Mouse (Mus musculus): ENCODE measurements around the gene F7.
"Not testable (repeated sequence)": the region's sequence is repeated elsewhere in the genome, so short reads cannot be mapped to it uniquely, and the experiment has no call there.

Gene F7

DNA sequence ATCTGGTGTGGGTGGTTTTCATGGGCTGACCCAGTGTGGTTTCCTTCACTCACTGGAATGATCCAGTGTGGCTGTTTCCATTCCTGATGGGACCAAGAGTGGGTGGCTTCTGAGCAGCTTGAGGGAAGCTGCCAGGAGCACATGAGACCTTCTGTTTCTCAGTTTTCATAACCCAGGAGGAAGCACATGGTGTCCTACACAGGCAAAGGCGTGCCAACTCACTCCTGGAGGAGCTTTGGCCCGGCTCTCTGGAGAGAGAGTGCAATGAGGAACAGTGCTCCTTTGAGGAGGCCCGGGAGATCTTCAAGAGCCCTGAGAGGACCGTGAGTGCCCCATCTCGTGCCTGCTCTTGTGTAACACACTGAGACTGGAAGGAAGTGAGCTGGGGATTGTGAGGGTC lies 2.6 kb downstream of the F7 start:
- DNase-seq (ENCODE audit: low read depth, low spot score), result no peak

DNA sequence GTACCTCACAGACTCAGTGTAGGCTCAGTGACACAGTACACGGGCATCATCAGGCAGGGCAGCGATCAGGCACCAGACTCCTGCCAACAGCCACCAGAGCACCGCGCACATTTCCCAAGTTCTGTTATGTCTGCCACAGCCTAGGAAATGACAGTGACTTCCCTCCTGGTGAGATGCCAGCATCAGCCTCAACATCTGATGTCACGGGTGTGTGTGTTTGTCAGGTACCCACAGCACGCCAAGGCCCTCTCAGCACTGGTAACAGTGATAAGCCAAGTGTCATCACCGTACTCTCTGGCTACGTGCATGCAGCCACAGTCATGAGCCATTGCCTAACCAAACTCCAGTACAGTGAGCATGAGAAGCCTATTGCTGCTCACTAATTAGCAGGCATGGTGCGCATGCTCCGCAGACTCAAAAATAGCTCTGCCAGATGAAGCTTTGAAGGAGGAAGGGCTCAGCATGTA lies 10.5 kb downstream of the F7 start:
- no peak for DNase-seq (ENCODE audit: low read depth, low spot score)

GRCm38 (mm10) chr8:13037015-13037414 lies 11.2 kb downstream of the F7 start, which contains the start of gene F10:
F10 (plus strand) TSS chr8:13037308.
- no peak for DNase-seq (ENCODE audit: low read depth, low spot score)

DNA sequence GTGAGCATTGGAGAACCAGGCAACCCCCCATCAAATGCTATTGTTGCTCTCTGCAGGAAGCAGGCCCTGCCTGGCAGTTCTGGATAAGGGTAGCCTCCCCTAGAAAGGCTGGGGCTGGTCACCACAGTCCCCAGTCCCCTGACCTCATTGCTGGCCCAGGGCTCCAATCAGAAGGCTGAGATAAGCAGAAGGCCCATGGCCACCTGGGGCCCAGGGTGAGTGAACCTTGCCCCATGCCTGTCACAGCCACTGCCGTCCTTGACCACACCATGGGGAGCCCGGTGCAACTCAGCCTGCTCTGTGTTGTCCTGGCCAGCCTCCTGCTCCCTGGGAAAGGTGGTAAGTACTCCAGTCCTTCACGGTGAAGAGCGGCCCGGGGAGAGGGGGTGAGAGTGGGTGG lies 11.7 kb downstream of the F7 start:
- no peak for DNase-seq (ENCODE audit: low read depth, low spot score)

GRCm38 (mm10) chr8:13039054-13039453 lies 13.2 kb downstream of the F7 start:
- no peak for DNase-seq (ENCODE audit: low read depth, low spot score)

DNA sequence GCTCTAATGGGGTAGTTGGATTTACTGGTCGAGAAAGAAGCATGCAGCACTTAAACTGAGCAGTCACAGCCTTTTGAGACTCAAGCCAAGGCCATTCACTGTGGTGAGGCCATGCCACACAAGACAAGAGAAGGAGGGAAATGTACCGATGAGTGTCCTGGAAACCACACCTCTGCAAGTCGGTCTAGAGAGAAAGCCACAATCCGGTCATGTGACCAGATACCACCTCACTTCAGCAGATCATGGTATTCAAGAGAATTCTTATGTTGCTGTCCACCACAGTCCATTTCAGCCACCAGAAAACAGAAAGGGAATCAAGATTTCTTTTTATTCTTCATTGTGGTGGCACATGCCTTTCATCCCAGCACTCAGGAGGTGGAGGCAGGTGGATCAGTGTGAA lies 15.6 kb downstream of the F7 start:
- no peak for DNase-seq (ENCODE audit: low read depth, low spot score)

DNA sequence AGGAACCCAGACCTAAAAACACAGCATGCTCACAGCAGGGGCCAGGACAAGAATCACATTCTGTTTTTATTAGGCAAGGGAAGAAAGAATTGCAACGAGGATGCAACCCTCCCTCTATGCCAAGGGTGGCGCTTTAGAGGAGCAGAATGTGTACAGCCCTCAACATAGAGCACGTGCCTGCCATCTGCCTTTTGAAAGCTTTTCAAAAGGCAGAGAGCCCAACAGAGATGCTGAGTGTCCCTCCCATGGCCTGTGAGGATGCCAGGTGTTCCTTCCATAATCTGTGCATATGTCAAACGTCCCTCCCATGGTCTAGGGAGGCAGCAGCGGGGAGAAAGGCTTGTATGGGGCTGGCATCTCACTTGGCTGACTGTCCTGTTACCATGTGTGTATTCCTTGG lies 21.8 kb downstream of the F7 start:
- DNase-seq (ENCODE audit: low read depth, low spot score), result no peak

DNA sequence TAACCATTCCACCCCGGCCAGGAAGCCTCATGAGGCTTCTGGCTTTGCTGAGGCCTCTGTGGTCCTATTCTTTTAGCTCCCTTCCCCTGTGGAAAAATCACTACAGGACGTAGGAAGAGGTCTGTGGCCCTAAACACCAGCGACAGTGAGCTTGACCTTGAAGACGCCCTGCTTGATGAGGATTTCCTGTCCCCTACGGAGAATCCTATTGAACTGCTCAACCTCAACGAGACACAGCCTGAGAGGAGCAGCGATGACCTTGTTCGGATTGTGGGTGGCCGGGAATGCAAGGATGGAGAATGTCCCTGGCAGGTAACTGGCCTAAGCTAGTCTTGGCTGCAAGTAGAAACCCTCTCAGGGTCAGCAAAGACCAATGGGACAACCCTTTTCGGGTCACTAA lies 24.7 kb downstream of the F7 start:
- DNase-seq (ENCODE audit: low read depth, low spot score), result no peak

GRCm38 (mm10) chr8:13057351-13057750 lies 31.5 kb downstream of the F7 start:
- no peak for DNase-seq (ENCODE audit: low read depth, low spot score)

- no peak for DNase-seq (ENCODE audit: low read depth, low spot score)
These were observed 34.8 kb downstream of the F7 start, which contains the start of gene Proz for GRCm38 (mm10) chr8:13060441-13061150. Proz (plus strand) TSS chr8:13060914.

DNA sequence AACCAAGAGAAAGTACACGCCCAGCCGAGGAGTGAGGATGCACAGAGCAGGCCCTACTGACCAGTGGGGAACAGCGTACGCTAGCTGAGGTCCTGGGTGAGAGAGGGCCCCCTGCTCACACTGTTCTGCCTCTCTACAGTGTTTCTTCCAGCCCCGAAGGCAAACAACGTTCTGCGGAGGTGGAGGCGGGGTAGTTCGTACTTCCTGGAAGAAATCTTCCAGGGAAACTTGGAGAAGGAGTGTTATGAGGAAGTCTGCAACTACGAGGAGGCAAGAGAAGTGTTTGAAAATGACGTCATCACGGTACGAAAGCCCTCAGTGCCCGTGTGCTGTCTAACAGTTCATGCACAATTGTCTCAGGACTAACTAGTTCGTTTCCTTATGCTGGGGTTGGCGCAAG lies 37.3 kb downstream of the F7 start:
- DNase-seq (ENCODE audit: low read depth, low spot score), result no peak

DNA sequence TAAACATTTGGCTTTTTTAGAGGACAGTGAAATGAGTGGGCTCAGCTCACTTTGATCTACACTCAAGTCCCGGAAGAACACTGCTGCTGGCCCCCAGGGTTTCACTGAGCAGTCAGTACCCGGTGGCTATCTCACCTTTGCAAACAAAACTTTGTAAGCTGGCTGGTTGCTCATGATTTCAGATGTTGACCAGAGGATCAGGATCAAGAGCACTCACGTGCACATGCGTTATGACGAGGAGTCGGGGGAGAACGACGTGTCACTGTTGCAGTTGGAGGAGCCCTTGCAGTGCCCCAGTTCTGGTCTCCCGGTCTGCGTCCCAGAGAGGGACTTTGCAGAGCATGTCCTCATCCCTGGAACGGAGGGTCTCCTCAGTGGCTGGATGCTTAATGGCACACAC lies 47.4 kb downstream of the F7 start:
- no peak for DNase-seq (ENCODE audit: low read depth, low spot score)

GRCm38 (mm10) chr8:13075044-13075443 lies 49.2 kb downstream of the F7 start:
- DNase-seq (ENCODE audit: low read depth, low spot score), result no peak

- DNase-seq (ENCODE audit: low read depth, low spot score), result not testable (repeated sequence)
These were observed 49.7 kb downstream of the F7 start for GRCm38 (mm10) chr8:13075579-13075978.

DNA sequence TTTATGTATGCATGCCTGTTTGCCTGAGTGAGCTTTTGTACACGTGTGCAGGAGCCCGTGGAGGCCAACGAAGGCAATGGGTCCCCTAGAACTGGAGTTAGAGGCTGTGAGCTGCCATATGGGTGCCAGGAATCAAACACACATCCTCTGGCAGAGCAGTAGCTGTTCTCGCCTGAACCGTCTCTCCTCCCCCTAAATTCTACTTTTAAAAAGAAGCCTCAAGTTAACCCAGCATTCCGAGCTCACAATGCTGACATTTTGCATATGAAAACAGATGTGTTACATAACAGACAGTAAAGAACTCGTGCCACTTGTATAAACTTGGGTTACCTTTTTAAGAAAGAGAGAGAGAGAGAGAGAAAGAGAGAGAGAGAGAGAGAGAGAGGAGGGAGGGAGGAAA lies 51.7 kb downstream of the F7 start:
- no peak for DNase-seq (ENCODE audit: low read depth, low spot score)

Data from retina, adult 2 months (tissue).